Mouse (Mus musculus) urinary bladder, postnatal 4 days (tissue): ENCODE measurements around the gene March9.
"Not testable (repeated sequence)": the region's sequence is repeated elsewhere in the genome, so short reads cannot be mapped to it uniquely, and the experiment has no call there.

Experiments used
- DNase-seq, 2 experiments: peaks; one replicate each; pipeline ENCODE4 v3.0.0; 2021 to 2022; ENCODE audit warnings: low spot score in 2 of 2

March9 gene

DNA sequence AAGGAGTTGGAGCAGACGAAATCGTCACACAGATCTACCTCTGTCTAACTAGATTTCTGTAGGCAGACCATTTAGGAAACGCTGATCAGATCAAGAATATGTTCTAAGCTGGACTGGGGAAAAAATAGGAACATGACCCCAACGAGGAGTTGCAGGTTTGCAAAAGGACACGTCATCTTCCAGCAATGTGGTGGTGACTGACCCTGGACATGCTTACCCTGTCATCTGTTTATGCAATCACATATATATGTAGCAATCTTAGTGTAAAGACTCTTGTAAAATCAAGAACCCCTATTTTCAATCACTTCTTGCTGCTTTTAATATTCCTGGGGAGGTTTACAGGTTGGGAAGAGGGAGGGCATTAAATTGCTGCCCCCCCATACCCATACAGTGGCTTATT lies 2.5 kb upstream of the March9 start:
- DNase-seq: no peak

DNA sequence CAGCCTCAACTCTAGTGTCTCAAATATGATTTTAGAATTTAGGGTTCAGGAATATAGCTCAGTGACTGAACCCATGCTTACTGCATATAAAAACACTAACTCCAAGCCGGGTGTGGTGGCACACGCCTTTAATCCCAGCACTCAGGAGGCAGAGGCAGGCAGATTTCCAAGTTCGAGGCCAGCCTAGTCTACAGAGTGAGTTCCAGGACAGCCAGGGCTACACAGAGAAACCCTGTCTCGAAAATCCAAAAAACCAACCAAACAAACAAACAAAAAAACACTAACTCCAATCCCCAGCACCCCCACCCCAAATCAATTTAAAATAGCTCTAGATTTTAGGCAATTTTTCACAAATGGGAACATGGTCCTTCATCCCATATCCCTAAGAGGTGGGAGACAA lies 2.1 kb upstream of the March9 start:
- DNase-seq: not testable (repeated sequence)

DNA sequence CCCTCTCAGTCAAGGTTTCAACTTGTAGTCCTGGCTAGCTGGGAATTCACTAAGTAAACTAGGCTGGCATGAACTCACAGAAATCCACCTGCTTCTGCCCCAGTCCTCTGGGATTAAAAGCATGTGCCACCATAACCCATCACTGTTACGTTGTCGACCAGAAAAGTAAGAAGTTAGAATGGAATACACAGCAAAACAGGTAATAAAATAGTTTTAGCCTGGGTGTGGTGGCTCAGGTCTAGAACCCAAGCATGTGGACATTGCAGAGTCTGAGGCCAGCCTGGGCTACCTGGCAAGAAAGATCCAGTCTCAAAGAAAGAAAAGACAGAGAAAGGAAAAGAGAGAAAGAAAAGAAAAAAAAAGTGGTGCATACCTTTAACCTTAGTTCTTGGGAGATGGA lies 1.5 kb upstream of the March9 start:
- DNase-seq: no peak

DNA sequence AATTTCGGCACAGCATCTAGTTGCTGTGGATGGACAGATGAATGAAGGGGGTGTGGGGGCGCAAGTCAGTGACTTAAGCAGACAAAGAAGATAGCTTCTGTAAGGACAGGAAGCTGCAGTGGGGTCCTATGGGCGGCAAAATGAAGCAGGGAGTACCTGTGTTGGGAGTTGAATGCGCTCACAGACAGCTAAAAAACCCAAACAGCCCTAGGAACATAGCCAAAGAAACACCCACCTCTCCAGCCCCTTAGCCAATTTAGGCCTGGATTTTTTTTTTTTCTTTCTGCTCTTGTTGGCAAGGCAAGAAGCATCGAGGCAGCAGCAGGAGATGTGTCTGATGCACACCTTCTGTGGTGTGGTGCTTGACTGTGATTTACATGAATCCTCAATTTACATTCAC lies 1.1 kb upstream of the March9 start:
- DNase-seq: no peak

GRCm38 (mm10) chr10:127059174-127059967 lies 613 bp downstream of the March9 start:
- no peak for DNase-seq

- DNase-seq: no peak
Measured at GRCm38 (mm10) chr10:127058708-127059107, 1.3 kb downstream of the March9 start.

- peak in 1 of 2 experiments; percentile 77 for DNase-seq
Measured at GRCm38 (mm10) chr10:127058161-127058560, 1.8 kb downstream of the March9 start.

DNA sequence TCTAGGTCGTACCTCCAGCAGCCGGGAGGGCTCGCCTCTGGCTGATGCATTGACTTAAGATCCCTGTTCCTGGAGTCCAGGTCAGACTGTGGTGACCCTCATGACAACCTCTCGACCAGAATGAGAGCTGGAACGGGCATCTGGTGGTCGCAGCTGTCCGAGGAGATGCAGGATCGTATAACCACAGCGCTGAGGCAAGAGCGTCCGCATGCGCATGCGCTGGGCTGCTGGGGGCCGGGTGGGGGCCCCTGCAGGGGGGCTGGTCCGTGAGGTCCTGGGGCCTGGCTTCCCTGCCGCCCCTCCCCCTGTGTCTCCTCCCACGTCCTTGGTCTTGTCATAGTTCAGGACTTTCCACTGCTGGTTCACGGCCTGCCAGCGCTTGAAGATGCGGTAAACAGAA lies 3.5 kb downstream of the March9 start:
- DNase-seq: no peak

GRCm38 (mm10) chr10:127055406-127055805 lies 4.6 kb downstream of the March9 start:
- DNase-seq: no peak

- no peak for DNase-seq
Measured at GRCm38 (mm10) chr10:127054646-127055045, 5.3 kb downstream of the March9 start.

DNA sequence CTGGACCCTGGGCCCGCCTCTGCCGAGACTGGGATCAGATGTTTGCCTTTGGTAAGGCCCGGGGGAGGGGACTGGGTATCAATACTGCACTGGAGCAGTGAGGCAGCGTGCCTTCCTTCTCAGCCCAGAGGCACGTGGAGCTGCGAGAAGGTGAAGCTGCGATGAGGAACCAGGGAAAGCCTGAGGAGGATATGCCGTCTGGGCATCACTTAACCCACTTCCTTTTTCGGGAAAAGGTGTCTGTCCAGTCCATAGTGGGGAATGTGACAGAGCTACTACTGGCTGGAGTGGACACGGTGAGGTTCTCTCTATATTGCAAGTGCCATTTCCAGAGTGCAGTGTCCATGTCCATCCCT lies 9.9 kb downstream of the March9 start:
- DNase-seq: no peak

DNA sequence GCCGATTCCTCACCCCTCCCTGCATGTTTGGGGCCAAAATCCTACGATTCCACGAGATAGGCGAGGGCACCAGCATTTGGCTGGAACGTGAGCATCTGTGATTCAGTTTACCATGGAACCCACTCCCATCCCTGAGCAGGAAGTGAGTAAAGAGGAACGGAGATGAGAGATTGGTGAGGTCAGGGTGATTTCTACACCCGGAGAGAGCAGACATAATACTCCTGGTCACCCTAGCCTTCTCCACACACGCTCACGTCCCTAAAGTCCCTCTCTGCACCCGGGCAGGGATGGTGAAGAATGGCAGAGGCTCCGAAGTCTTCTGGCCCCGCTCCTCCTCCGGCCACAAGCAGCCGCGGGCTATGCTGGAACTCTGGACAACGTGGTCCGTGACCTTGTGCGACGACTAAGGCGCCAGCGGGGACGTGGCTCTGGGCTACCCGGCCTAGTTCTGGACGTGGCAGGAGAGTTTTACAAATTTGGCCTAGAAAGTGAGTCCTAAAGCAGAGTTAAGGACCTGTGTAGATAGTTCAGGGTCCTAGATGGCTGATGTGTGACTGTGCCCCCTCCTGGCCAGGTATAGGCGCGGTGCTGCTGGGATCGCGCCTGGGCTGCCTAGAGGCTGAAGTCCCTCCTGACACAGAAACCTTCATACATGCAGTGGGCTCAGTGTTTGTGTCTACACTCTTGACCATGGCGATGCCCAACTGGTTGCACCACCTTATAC lies 10.4 kb downstream of the March9 start:
- no peak for DNase-seq

DNA sequence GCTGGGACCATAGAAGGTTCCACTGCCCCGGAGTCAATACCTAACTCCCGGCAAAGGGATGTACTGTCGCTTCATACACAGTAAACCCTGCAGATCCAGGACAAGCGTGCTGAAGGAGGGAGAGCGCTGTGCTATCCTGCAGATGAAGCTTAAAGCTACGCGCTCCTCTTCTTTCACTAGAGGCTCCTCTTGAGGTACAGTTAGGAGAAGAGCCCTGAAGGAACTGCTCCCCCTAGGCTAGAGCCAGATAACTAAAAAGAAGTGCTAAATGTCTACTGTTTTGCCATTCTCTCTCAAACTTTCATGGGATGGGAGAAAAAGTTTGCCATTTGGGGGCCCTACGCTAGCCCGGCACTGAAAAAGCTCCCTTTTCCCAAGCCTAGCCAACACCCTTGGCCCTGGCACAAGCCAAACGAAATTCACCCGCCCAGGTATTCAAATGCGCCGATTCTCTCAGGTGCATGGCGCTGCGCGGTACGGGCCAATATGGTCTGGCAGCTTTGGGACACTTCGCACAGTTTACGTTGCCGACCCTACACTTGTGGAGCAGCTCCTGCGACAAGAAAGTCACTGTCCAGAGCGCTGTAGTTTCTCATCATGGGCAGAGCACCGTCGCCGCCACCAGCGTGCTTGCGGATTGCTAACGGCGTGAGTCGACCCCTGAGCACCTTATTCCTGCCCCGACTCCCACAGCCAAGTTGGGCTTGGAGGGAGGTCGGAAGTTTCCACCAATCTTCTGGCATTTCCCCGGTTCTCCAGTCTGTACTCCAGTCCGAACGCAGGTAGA lies 11.2 kb downstream of the March9 start:
- DNase-seq: no peak

- DNase-seq: no peak
Measured at GRCm38 (mm10) chr10:127047954-127048353, 12.0 kb downstream of the March9 start, which contains the start of gene Cyp27b1. Gene Cyp27b1 (plus strand): TSS chr10:127048250.

- DNase-seq: no peak
Measured at GRCm38 (mm10) chr10:127043187-127043586, 16.8 kb downstream of the March9 start.

GRCm38 (mm10) chr10:127042468-127043115 lies 17.4 kb downstream of the March9 start:
- DNase-seq: no peak

GRCm38 (mm10) chr10:127041774-127042338 lies 18.1 kb downstream of the March9 start:
- DNase-seq: peak; percentile 85 to 87

GRCm38 (mm10) chr10:127041274-127041766 lies 18.7 kb downstream of the March9 start, which contains the start of the genes Mettl1 and Eef1akmt3:
Gene Mettl1 (plus strand): TSS chr10:127041414.
Gene Eef1akmt3 (minus strand): TSS chr10:127041513.
- DNase-seq: peak in 1 of 2 experiments; percentile 38

- no peak for DNase-seq
Measured at GRCm38 (mm10) chr10:127040569-127041214, 19.3 kb downstream of the March9 start.

GRCm38 (mm10) chr10:127037641-127038040 lies 22.3 kb downstream of the March9 start:
- no peak for DNase-seq

- DNase-seq: no peak
Measured at GRCm38 (mm10) chr10:127036273-127036672, 23.7 kb downstream of the March9 start.
